In the genomic region with DNA sequence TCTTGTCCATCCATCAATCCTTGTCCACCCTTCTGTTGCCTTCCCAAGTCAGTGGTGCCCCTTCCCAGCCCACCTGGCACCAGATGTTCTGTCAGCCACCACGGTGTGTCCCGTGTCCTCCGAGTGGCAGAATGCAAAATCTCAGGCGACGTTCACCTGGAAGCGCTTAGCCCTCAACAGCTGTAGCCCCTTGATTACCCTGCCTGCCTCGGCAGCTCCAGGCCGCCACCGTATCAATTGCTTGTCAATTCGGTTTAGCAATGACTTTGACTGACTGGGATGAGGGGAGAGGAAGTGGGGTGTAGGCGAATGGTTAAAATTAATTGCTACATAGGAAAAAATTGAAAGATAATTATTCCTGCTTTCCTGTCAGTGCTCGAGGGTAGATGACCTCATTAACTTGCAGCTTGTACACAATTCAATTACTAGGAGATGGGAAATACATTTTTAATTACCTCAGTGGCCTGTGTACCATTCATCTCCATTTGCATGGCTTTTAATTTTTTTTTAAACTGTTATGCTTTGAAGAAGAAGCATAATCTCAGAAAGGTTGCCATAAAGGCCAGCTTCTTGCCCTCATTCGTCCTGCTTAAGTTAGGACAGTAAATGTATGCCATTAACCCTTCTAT, we compare ENCODE assay signal across 18 mouse cellular contexts.
A peak's percentile ranks its signal among the peaks of the same experiment; 100 is the strongest.
DNase-seq lines count a peak whose midpoint lies in the region; ATAC-seq lines count a peak whose summit lies in the region.
"Had no signal": no experiment of that assay in that cellular context is flagged by ENCODE, and none has a peak within 500 bp of the region (broad histone marks: within the 10 kb centered on the region; RNA-seq: fewer than 3 reads in every experiment).

No protein-coding gene starts in this region.

- no peak overlapping the region for H3K27ac ChIP-seq in midbrain, embryonic 13.5 days
- no peak overlapping the region for H3K27ac ChIP-seq in midbrain, embryonic 11.5 days (ENCODE audit: low read depth, low read length)
- H3K27ac ChIP-seq in hindbrain, embryonic 13.5 days: no peak overlapping the region; the same call in 1 of the 2 replicates
- no peak overlapping the region for H3K27ac ChIP-seq in midbrain, embryonic 14.5 days (replicated peaks; ENCODE audit: low read depth, low read length)
- H3K27ac ChIP-seq: embryonic facial prominence, embryonic 15.5 days; kidney, embryonic 15.5 days; liver, embryonic 14.5 days; lung, embryonic 15.5 days had no signal

- no peak overlapping the region for H3K4me3 ChIP-seq in midbrain, embryonic 13.5 days (replicated peaks)
- no peak overlapping the region for H3K4me3 ChIP-seq in midbrain, embryonic 11.5 days (ENCODE audit: low read depth, low read length)
- no peak overlapping the region for H3K4me3 ChIP-seq in hindbrain, embryonic 13.5 days
- H3K4me3 ChIP-seq in midbrain, embryonic 14.5 days (replicated peaks; ENCODE audit: low read depth, low read length): no peak overlapping the region
- H3K4me3 ChIP-seq: embryonic facial prominence, embryonic 15.5 days; kidney, embryonic 15.5 days; lung, embryonic 15.5 days had no signal

- H3K9ac ChIP-seq in midbrain, embryonic 13.5 days (replicated peaks): no peak overlapping the region
- H3K9ac ChIP-seq in midbrain, embryonic 11.5 days (ENCODE audit: low read length): no peak overlapping the region
- H3K9ac ChIP-seq in hindbrain, embryonic 13.5 days: no peak overlapping the region
- no peak overlapping the region for H3K9ac ChIP-seq in midbrain, embryonic 14.5 days (replicated peaks; ENCODE audit: low read length)
- H3K9ac ChIP-seq: embryonic facial prominence, embryonic 15.5 days; forebrain, postnatal 0 days; kidney, embryonic 15.5 days; liver, embryonic 14.5 days; lung, embryonic 15.5 days had no signal

- DNase-seq in midbrain, embryonic 11.5 days (ENCODE audit: low spot score, missing footprints): no peak
- peak; percentile 54 for DNase-seq in midbrain, embryonic 14.5 days
- no peak for DNase-seq in adrenal gland, postnatal 10 days
- DNase-seq in natural killer cell, adult 2 months (ENCODE audit: low spot score in 2 of 2): no peak
- DNase-seq: adrenal gland, postnatal 36 days; cerebellum, adult 9-11 months; forebrain, postnatal 0 days; kidney, postnatal 4 days; thymus, postnatal 36 days had no signal

- 0 out of 2 replicates have a peak, but pooled peaks cover under 1% of the 10 kb centered on the region for H3K4me1 ChIP-seq in midbrain, embryonic 13.5 days (replicated peaks)
- H3K4me1 ChIP-seq in midbrain, embryonic 11.5 days (ENCODE audit: control insufficient read depth, insufficient read depth, low read length): no peaks in the 10 kb centered on the region
- peaks cover 16% of the 10 kb centered on the region for H3K4me1 ChIP-seq in hindbrain, embryonic 13.5 days (replicated peaks)
- H3K4me1 ChIP-seq in midbrain, embryonic 14.5 days (ENCODE audit: control insufficient read depth, insufficient read depth, low read length): 0 out of 2 replicates have a peak, but pooled peaks cover 4% of the 10 kb centered on the region
- H3K4me1 ChIP-seq: embryonic facial prominence, embryonic 15.5 days; kidney, embryonic 15.5 days; lung, embryonic 15.5 days had no signal

- 0 out of 2 replicates have a peak, but pooled peaks cover 3% of the 10 kb centered on the region for H3K9me3 ChIP-seq in midbrain, embryonic 13.5 days
- no peaks in the 10 kb centered on the region for H3K9me3 ChIP-seq in midbrain, embryonic 11.5 days (ENCODE audit: control insufficient read depth, low read length)
- no peaks in the 10 kb centered on the region for H3K9me3 ChIP-seq in hindbrain, embryonic 13.5 days
- no peaks in the 10 kb centered on the region for H3K9me3 ChIP-seq in midbrain, embryonic 14.5 days (ENCODE audit: control insufficient read depth, low read length)
- H3K9me3 ChIP-seq: embryonic facial prominence, embryonic 15.5 days; kidney, embryonic 15.5 days; lung, embryonic 15.5 days had no signal

- H3K27me3 ChIP-seq in midbrain, embryonic 13.5 days: peaks cover 29% of the 10 kb centered on the region
- H3K27me3 ChIP-seq in midbrain, embryonic 11.5 days (ENCODE audit: control insufficient read depth, insufficient read depth, low read length): no peaks in the 10 kb centered on the region; the same call in 1 of the 2 replicates
- peaks cover 35% of the 10 kb centered on the region for H3K27me3 ChIP-seq in hindbrain, embryonic 13.5 days
- peaks cover 3% of the 10 kb centered on the region; the same call in 1 of the 2 replicates for H3K27me3 ChIP-seq in midbrain, embryonic 14.5 days (ENCODE audit: control insufficient read depth, insufficient read depth, low read length)
- H3K27me3 ChIP-seq: CH12.LX; embryonic facial prominence, embryonic 15.5 days; kidney, embryonic 15.5 days had no signal

- H3K36me3 ChIP-seq in midbrain, embryonic 13.5 days: no peaks in the 10 kb centered on the region
- H3K36me3 ChIP-seq in midbrain, embryonic 11.5 days (ENCODE audit: control insufficient read depth, insufficient read depth, low read length): no peaks in the 10 kb centered on the region
- H3K36me3 ChIP-seq in hindbrain, embryonic 13.5 days: no peaks in the 10 kb centered on the region
- H3K36me3 ChIP-seq in midbrain, embryonic 14.5 days (ENCODE audit: control insufficient read depth, insufficient read depth, low read length): no peaks in the 10 kb centered on the region
- H3K36me3 ChIP-seq: embryonic facial prominence, embryonic 15.5 days; kidney, embryonic 15.5 days; lung, embryonic 15.5 days had no signal

- no peak overlapping the region for H3K4me2 ChIP-seq in midbrain, embryonic 13.5 days (replicated peaks)
- H3K4me2 ChIP-seq in midbrain, embryonic 11.5 days: no peak overlapping the region
- H3K4me2 ChIP-seq in hindbrain, embryonic 13.5 days: 0 out of 2 replicates have a peak overlapping the region, but pooled peaks have one; percentile 4
- no peak overlapping the region for H3K4me2 ChIP-seq in midbrain, embryonic 14.5 days (ENCODE audit: low read length)
- H3K4me2 ChIP-seq: embryonic facial prominence, embryonic 15.5 days; kidney, embryonic 15.5 days; lung, embryonic 15.5 days had no signal

- 60% methylated on average over 13 of the region's 13 CpGs for WGBS in midbrain, embryonic 13.5 days
- 77% methylated on average over 13 of the region's 13 CpGs for WGBS in midbrain, embryonic 11.5 days
- 43% methylated on average over 13 of the region's 13 CpGs for WGBS in hindbrain, embryonic 13.5 days
- WGBS in midbrain, embryonic 14.5 days: 50% methylated on average over 13 of the region's 13 CpGs

- ATAC-seq in midbrain, embryonic 13.5 days: peak; percentile 62
- ATAC-seq in midbrain, embryonic 11.5 days (ENCODE audit: low FRiP score): no peak
- peak; percentile 71 for ATAC-seq in hindbrain, embryonic 13.5 days (ENCODE audit: low FRiP score)
- peak; percentile 52; the same call in 1 of the 2 replicates for ATAC-seq in midbrain, embryonic 14.5 days (ENCODE audit: low FRiP score, low TSS enrichment)
- ATAC-seq in cerebellum, adult (ENCODE audit: insufficient number of reproducible peaks, low FRiP score, low TSS enrichment): no peak
- ATAC-seq: intestine, postnatal 0 days had no signal

Comparison
In these comparisons a context has a peak if more than half of its experiments do, and no peak if none do; other contexts are left out.
1. ATAC-seq: peak in midbrain, embryonic 13.5 days (single experiment), hindbrain, embryonic 13.5 days (single experiment) and midbrain, embryonic 14.5 days (single experiment); none in midbrain, embryonic 11.5 days (single experiment) and cerebellum, adult (single experiment).